Mouse (Mus musculus): Measurements from ENCODE around the gene Sorcs1. TPM values are rescaled to one million over a fixed set of nuclear protein-coding genes. Genes with fewer than 3 reads are reported as not detected.

The Sorcs1 gene
- polyA plus RNA-seq, 1 experiment: 18.2 TPM

DNA sequence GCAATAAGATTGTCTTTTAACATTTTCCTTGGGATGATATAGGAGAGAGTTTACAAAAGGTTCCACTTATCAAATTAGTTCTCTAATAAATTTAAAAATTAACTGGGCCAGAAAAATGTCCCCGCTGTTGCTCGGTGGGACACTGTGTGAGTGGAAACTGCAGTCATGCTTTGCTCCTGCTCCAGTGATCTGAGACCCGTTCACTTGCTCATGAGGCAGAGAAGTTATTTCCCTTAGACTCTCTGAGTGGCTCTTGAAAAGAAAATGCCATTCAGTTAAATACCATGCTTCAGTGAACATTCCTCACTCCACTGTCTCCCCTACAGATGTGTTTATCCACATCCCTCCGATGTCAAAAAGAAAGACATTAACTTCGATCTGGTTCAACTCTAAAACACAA, 144.4 kb downstream of the Sorcs1 start:
- DNase-seq (ENCODE audit: low read depth): no peak
- TF ChIP-seq POLR2A (IDR thresholded peaks at IDR 0.05; ENCODE audit: borderline replicate concordance, extremely low read depth, insufficient read depth, insufficient read length, poor library complexity, severe bottlenecking) (no peak), CTCF (IDR thresholded peaks at IDR 0.05; ENCODE audit: borderline replicate concordance, extremely low read depth, insufficient read depth, insufficient read length) (no peak)

DNA sequence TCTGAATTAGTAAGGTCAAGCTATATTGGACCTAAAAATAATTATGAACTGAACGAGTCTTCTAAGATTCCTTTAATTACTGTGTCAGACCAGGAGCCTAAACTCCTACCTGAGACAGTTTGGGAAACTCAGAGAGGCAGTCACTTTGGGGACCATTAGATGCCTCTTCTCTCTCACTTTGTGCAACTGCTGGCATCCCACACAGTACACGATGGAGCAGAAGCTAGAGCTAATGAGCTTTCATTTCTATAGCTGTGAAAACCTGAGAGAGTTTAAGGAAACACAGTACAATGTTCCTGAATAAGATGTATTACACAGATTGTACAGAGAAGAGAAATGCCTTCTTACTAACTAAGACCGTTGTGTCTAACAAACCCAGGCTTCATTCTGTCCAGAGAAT, 150.6 kb downstream of the Sorcs1 start:
- no peak for TF ChIP-seq CTCF (IDR thresholded peaks at IDR 0.05; ENCODE audit: borderline replicate concordance, extremely low read depth, insufficient read depth, insufficient read length)
- no peak for TF ChIP-seq POLR2A (IDR thresholded peaks at IDR 0.05; ENCODE audit: borderline replicate concordance, extremely low read depth, insufficient read depth, insufficient read length, poor library complexity, severe bottlenecking)
- no peak for DNase-seq (ENCODE audit: low read depth)

DNA sequence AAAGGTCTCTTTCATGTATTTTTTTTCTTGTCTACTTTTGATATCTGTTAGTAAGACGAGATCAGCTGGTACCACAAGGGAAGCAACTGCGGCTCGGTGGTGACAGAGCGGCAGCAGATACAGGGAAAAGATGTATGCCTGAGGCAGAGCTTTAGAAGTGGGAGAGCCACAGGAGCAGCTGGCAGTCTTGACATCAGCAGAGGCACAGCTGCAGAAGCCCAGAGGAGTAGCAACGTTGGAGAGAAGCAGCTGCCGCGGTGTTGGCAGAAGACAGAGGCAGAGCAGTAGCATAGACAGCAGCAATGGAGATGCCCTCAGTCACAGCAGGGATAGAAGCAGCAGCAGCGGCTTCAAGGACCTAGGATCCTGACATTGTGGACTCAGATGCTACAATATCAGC, 152.4 kb downstream of the Sorcs1 start:
- peak; percentile 46 for DNase-seq (ENCODE audit: low read depth)
- TF ChIP-seq CTCF (IDR thresholded peaks at IDR 0.05; ENCODE audit: borderline replicate concordance, extremely low read depth, insufficient read depth, insufficient read length) (no peak), POLR2A (IDR thresholded peaks at IDR 0.05; ENCODE audit: borderline replicate concordance, extremely low read depth, insufficient read depth, insufficient read length, poor library complexity, severe bottlenecking) (no peak)

DNA sequence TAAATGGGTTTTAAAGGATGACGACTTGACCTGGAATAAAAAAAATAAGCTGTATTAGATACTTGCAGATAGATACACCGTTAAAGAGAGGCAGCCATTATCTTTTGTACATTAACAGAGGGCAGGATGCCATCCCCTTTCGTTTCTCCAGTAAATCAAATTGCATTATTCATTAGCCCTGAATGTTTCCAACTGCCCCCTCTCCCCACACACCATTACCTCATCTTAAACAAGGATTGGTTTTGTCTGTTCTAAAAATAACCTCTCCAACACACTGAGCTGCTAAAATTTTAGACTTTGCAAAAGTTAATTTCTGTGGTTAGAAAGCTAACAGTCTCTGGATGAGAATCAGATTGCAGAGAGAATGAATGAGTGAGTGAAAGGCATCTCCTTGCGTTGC, 156.5 kb downstream of the Sorcs1 start:
- TF ChIP-seq POLR2A (IDR thresholded peaks at IDR 0.05; ENCODE audit: borderline replicate concordance, extremely low read depth, insufficient read depth, insufficient read length, poor library complexity, severe bottlenecking) (no peak), CTCF (IDR thresholded peaks at IDR 0.05; ENCODE audit: borderline replicate concordance, extremely low read depth, insufficient read depth, insufficient read length) (no peak)
- DNase-seq (ENCODE audit: low read depth): peak; percentile 60

DNA sequence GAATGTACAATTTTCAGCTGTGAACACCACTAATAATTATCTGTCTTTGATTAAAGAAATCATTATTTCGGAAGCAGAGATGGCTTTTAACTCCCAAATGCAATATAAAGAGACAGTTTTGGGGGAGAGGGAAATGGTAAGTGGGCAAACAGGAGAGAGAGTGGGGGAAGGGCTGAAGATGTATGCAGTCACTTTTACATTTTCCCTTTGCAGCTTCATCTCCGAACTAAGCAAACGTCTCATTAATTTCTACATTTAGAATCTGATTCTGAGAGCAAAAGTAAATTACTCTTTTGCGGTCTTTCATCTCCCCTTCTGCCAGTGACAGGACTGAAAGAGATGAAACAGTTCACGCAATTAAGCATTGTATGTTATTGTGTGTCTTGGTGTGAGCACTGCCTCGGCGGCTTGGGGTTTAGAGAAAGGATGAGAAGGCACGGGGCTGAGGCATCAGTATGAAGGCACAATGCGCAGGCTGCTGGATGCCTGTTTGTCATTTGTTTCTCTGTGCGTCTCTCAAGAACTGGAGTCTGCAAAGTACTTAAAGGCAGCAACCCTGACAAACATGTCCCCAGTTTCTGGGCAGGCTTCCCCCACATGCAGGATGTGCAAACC, 163.3 kb downstream of the Sorcs1 start:
- peak; percentile 76 for DNase-seq (ENCODE audit: low read depth)
- no peak for TF ChIP-seq CTCF (IDR thresholded peaks at IDR 0.05; ENCODE audit: borderline replicate concordance, extremely low read depth, insufficient read depth, insufficient read length)
- TF ChIP-seq POLR2A (IDR thresholded peaks at IDR 0.05; ENCODE audit: borderline replicate concordance, extremely low read depth, insufficient read depth, insufficient read length, poor library complexity, severe bottlenecking): no peak

DNA sequence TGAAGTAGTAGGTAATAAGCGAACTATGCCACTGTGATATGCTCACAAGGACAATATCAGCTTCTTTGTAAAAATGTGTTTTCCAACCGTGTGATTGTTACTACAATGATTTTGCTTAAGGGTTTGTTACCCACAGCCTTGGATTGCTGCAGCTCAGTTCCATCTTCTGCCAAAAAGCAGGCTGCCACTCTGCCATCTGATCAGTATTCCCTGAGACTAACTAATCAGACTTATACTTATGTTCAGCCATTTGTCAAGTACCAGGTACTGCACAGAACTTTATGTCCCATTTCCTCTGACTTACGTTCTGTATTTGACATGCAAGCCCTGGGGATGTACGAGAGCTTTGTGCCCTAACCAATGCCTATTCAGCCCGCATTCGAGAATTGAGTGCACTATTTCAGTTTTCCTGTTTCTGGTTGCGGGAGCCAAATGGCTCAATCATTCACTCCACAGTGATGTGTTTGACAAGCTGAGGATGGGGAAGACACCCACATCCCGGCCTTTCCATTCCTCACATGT, 164.1 kb downstream of the Sorcs1 start:
- DNase-seq (ENCODE audit: low read depth): peak; percentile 55
- TF ChIP-seq POLR2A (IDR thresholded peaks at IDR 0.05; ENCODE audit: borderline replicate concordance, extremely low read depth, insufficient read depth, insufficient read length, poor library complexity, severe bottlenecking) (no peak), CTCF (IDR thresholded peaks at IDR 0.05; ENCODE audit: borderline replicate concordance, extremely low read depth, insufficient read depth, insufficient read length) (no peak)

DNA sequence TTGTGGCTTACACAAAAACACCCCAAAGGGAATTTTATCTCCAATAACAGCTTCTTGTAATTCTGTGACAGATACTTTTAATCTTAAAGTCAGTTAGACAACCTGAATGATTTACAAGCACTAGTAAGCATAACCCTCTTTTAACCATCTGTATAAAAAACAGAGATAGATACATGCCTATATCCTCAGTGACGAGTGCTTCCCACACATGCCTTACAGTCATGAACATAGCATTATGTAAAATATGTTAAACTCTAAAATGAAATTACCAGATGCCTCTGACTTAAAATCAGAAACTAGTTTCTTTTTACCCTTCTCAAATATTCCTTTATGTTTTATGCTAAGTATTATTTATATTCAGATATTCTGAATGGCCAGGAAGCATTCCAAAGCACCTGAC, 175.6 kb downstream of the Sorcs1 start:
- DNase-seq (ENCODE audit: low read depth): no peak
- TF ChIP-seq CTCF (IDR thresholded peaks at IDR 0.05; ENCODE audit: borderline replicate concordance, extremely low read depth, insufficient read depth, insufficient read length) (no peak), POLR2A (IDR thresholded peaks at IDR 0.05; ENCODE audit: borderline replicate concordance, extremely low read depth, insufficient read depth, insufficient read length, poor library complexity, severe bottlenecking) (no peak)

DNA sequence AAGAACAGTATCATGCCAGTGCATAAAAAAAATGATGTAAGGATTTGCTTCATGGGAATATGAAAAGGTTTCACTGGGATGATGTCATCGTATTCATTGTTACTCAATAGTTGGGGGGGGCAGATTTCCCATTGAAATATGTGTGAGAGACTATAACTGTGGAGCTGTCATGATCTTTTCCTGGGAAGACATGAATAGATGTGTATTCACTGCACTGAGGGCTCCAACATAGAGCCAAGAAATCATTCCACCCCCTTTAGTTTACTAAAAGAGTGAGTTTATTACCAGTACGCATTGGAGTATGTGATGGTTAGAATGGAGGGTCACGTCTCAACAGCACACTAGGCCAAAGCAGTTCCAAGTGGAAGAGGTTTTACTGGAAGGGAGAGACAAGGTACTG, 187.3 kb downstream of the Sorcs1 start:
- peak; percentile 78 for DNase-seq (ENCODE audit: low read depth)
- TF ChIP-seq CTCF (IDR thresholded peaks at IDR 0.05; ENCODE audit: borderline replicate concordance, extremely low read depth, insufficient read depth, insufficient read length) (no peak), POLR2A (IDR thresholded peaks at IDR 0.05; ENCODE audit: borderline replicate concordance, extremely low read depth, insufficient read depth, insufficient read length, poor library complexity, severe bottlenecking) (no peak)

DNA sequence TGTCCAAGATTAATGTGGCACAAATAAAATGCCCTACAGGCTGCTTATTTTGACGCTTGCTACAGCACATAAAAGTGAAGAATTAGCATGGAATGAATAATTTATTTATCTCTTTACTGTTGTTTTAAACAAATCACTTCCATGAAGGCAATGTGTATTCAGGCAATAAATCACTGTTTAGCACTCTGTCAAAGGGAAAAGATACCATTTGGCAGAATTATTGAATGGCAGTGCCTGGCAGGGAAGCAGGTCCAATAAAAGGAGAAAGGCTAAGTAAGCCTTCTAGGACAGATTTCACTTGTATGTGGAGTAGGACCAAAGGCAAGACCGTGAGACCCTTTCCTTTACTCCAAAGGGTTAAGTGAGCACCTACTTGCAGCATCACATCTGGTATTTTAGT, 187.7 kb downstream of the Sorcs1 start:
- no peak for DNase-seq (ENCODE audit: low read depth)
- no peak for TF ChIP-seq CTCF (IDR thresholded peaks at IDR 0.05; ENCODE audit: borderline replicate concordance, extremely low read depth, insufficient read depth, insufficient read length)
- no peak for TF ChIP-seq POLR2A (IDR thresholded peaks at IDR 0.05; ENCODE audit: borderline replicate concordance, extremely low read depth, insufficient read depth, insufficient read length, poor library complexity, severe bottlenecking)

DNA sequence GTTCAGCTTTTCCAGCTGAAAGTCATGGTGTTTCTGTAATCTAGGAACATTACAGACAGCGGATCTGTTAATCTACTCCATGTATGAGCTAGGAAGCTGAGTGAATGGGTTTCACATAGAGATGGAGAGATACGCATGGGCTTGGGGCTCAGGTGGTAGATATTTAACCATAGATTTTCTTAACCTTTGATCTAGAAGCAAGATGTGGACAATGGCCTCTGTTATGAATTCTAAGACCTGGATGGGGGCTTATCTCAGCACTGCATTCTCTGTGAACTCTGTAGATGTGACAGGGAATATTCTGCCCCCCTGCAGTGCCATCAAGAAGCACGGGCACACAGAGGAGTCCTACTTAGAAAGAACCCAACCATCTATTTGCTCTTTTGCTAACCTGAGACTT, 188.7 kb downstream of the Sorcs1 start:
- no peak for DNase-seq (ENCODE audit: low read depth)
- no peak for TF ChIP-seq CTCF (IDR thresholded peaks at IDR 0.05; ENCODE audit: borderline replicate concordance, extremely low read depth, insufficient read depth, insufficient read length)
- no peak for TF ChIP-seq POLR2A (IDR thresholded peaks at IDR 0.05; ENCODE audit: borderline replicate concordance, extremely low read depth, insufficient read depth, insufficient read length, poor library complexity, severe bottlenecking)

DNA sequence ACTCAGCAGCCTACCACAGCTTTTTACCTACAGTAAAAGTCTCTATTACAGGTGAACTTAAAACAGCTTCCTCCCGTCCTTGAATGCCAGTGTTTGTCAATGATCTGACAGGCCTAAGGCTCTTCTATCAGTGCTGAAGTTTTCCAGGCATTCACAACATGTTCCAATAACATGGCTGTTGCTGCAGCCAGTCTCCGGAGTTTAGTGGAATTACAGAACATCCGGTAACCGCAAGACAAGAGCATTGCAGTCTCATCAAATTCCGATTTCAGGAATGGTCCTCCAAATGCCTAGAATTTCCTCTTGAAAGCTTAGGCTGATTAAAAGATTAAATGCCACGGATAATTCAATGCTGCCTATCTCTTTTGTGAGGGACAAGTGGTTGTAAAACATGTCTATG, 190.0 kb downstream of the Sorcs1 start:
- TF ChIP-seq CTCF (IDR thresholded peaks at IDR 0.05; ENCODE audit: borderline replicate concordance, extremely low read depth, insufficient read depth, insufficient read length): no peak
- TF ChIP-seq POLR2A (IDR thresholded peaks at IDR 0.05; ENCODE audit: borderline replicate concordance, extremely low read depth, insufficient read depth, insufficient read length, poor library complexity, severe bottlenecking): no peak
- DNase-seq (ENCODE audit: low read depth): peak; percentile 46

DNA sequence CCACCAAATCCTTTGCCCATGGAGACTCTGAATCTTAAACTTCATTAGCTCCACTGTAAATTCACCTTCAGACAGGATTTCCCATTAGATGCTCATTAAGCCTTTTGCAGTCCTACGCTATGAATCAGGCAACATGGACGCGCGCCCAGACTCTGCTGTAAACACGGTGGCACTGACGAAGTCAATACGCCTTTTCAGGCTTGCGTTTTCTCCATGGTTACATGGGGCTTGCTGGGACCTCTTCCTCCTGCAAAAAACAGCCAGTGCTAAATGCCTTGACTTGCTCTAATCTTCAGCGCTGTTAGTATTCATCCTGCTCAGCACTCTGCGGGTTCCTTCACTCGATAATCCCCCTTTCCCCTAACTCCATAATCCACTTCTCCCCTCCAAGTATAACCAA, 190.7 kb downstream of the Sorcs1 start:
- TF ChIP-seq POLR2A (IDR thresholded peaks at IDR 0.05; ENCODE audit: borderline replicate concordance, extremely low read depth, insufficient read depth, insufficient read length, poor library complexity, severe bottlenecking): no peak
- TF ChIP-seq CTCF (IDR thresholded peaks at IDR 0.05; ENCODE audit: borderline replicate concordance, extremely low read depth, insufficient read depth, insufficient read length): no peak
- DNase-seq (ENCODE audit: low read depth): peak; percentile 97

Measured in brain, embryonic 14.5 days (tissue).